ENCODE assay signal across 10 mouse cellular contexts in genomic region chr6:125690057-125690703, GRCm38 (mm10). TPM values are rescaled to one million over a fixed set of nuclear protein-coding genes. Genes with fewer than 3 reads are reported as not detected.
A peak's percentile ranks its signal among the peaks of the same experiment; 100 is the strongest.
DNase-seq lines count a peak whose midpoint lies in the region; ATAC-seq lines count a peak whose summit lies in the region.
"Had no signal": no experiment of that assay in that cellular context is flagged by ENCODE, and none has a peak within 500 bp of the region (broad histone marks: within the 10 kb centered on the region; RNA-seq: fewer than 3 reads in every experiment).

TSS of gene Ano2 (plus strand) at chr6:125690419.

- peaks cover 11% of the 10 kb centered on the region for H3K4me1 ChIP-seq in embryonic facial prominence, embryonic 15.5 days
- H3K4me1 ChIP-seq in limb, embryonic 13.5 days, result peaks cover 12% of the 10 kb centered on the region
- 0 out of 2 replicates have a peak, but pooled peaks cover 8% of the 10 kb centered on the region for H3K4me1 ChIP-seq in stomach, embryonic 15.5 days

- H3K36me3 ChIP-seq in embryonic facial prominence, embryonic 15.5 days, result no peaks in the 10 kb centered on the region
- H3K36me3 ChIP-seq in limb, embryonic 13.5 days, result no peaks in the 10 kb centered on the region
- H3K36me3 ChIP-seq in stomach, embryonic 15.5 days, result no peaks in the 10 kb centered on the region

- 2% methylated on average over 20 of the region's 20 CpGs for WGBS in embryonic facial prominence, embryonic 15.5 days
- 2% methylated on average over 20 of the region's 20 CpGs for WGBS in limb, embryonic 13.5 days
- WGBS in stomach, embryonic 15.5 days, result 3% methylated on average over 18 of the region's 20 CpGs

- no peak within 1 kb of the TSS for H3K27ac ChIP-seq in embryonic facial prominence, embryonic 15.5 days (replicated peaks)
- no peak within 1 kb of the TSS for H3K27ac ChIP-seq in limb, embryonic 13.5 days
- H3K27ac ChIP-seq in stomach, embryonic 15.5 days, result no peak within 1 kb of the TSS

- no peak within 1 kb of the TSS for H3K9ac ChIP-seq in embryonic facial prominence, embryonic 15.5 days
- H3K9ac ChIP-seq in limb, embryonic 13.5 days, result peak within 1 kb of the TSS; percentile 50; the same call in 1 of the 2 replicates
- H3K9ac ChIP-seq in stomach, embryonic 15.5 days, result no peak within 1 kb of the TSS

- peak; percentile 5 to 13 for DNase-seq in layer of hippocampus, adult 8-10 months (ENCODE audit: low spot score in 2 of 2)
- no peak for DNase-seq in layer of hippocampus, adult 9-10 months (ENCODE audit: low spot score)
- peak; percentile 6 for DNase-seq in cerebellum, adult 9-10 months
- DNase-seq in urinary bladder, postnatal 4 days (ENCODE audit: low spot score in 2 of 2), result no peak
- no peak for DNase-seq in B cell, adult 2 months

- peak within 1 kb of the TSS; percentile 57 for H3K4me2 ChIP-seq in embryonic facial prominence, embryonic 15.5 days (replicated peaks)
- peak within 1 kb of the TSS; percentile 61 for H3K4me2 ChIP-seq in limb, embryonic 13.5 days (replicated peaks)
- H3K4me2 ChIP-seq in stomach, embryonic 15.5 days, result peak within 1 kb of the TSS; percentile 45

- H3K27me3 ChIP-seq in embryonic facial prominence, embryonic 15.5 days, result peaks cover 9% of the 10 kb centered on the region
- peaks cover 44% of the 10 kb centered on the region for H3K27me3 ChIP-seq in limb, embryonic 13.5 days
- peaks cover 14% of the 10 kb centered on the region for H3K27me3 ChIP-seq in stomach, embryonic 15.5 days (replicated peaks)

- no peaks in the 10 kb centered on the region for H3K9me3 ChIP-seq in embryonic facial prominence, embryonic 15.5 days (replicated peaks)
- no peaks in the 10 kb centered on the region for H3K9me3 ChIP-seq in limb, embryonic 13.5 days
- H3K9me3 ChIP-seq in stomach, embryonic 15.5 days, result no peaks in the 10 kb centered on the region

- H3K4me3 ChIP-seq in embryonic facial prominence, embryonic 15.5 days (replicated peaks), result peak within 1 kb of the TSS; percentile 31
- peak within 1 kb of the TSS; percentile 30 for H3K4me3 ChIP-seq in limb, embryonic 13.5 days
- peak within 1 kb of the TSS; percentile 13; the same call in 1 of the 2 replicates for H3K4me3 ChIP-seq in stomach, embryonic 15.5 days (replicated peaks)

- no peak for ATAC-seq in embryonic facial prominence, embryonic 15.5 days (ENCODE audit: insufficient number of reproducible peaks, low FRiP score, low TSS enrichment, low read depth)
- ATAC-seq in limb, embryonic 13.5 days (ENCODE audit: low FRiP score, low read depth), result no peak
- ATAC-seq in stomach, embryonic 15.5 days (ENCODE audit: insufficient read depth, low FRiP score, low read depth), result 0 out of 2 replicates have a peak, but pooled peaks have one; percentile 14

RNA-seq across cellular contexts. Expression of gene Ano2, which starts in this region (rescaled TPM):
- 1 to 10 TPM; 4.5 to 8.2 (median 6.8) TPM for total RNA-seq in layer of hippocampus, adult 8-10 months (2022)
- 1.0 and 1.6 TPM in 2 replicates for polyA plus RNA-seq in embryonic facial prominence, embryonic 15.5 days (2015; fragmentation: Nextera tagmentation; extraction: Ambion mirVana)
- 0.22 TPM in 1 of 2 replicates, not detected in the other for polyA plus RNA-seq in limb, embryonic 13.5 days (2015; fragmentation: Nextera tagmentation; extraction: Ambion mirVana)
- 0.24 and 0.28 TPM in 2 replicates for polyA plus RNA-seq in stomach, embryonic 15.5 days (2015; fragmentation: Nextera tagmentation; extraction: Ambion mirVana)
- total RNA-seq: heart, adult 18-20 months; neutrophil, adult 5-6 weeks had no signal

Comparison
In these comparisons a context has a peak if more than half of its experiments do, and no peak if none do; other contexts are left out.
1. DNase-seq: peak in layer of hippocampus, adult 8-10 months (2 of 2) and cerebellum, adult 9-10 months (single experiment); none in layer of hippocampus, adult 9-10 months (single experiment), urinary bladder, postnatal 4 days (0 of 2) and B cell, adult 2 months (0 of 2).
2. Peak in ATAC-seq, H3K4me3 ChIP-seq and H3K4me2 ChIP-seq in stomach, embryonic 15.5 days; RNA of the gene not detected or under 1 TPM.
3. Peak in every context shown above with its lines, with median percentiles within 50 percentile points of each other: H3K4me2 ChIP-seq and H3K4me3 ChIP-seq.